Mouse (Mus musculus): Measurements from ENCODE around the gene Txndc5. TPM values are rescaled to one million over a fixed set of nuclear protein-coding genes. Genes with fewer than 3 reads are reported as not detected.

The Txndc5 gene
- polyA plus RNA-seq, 2 experiments, result 31.2 to 66.8 TPM

DNA sequence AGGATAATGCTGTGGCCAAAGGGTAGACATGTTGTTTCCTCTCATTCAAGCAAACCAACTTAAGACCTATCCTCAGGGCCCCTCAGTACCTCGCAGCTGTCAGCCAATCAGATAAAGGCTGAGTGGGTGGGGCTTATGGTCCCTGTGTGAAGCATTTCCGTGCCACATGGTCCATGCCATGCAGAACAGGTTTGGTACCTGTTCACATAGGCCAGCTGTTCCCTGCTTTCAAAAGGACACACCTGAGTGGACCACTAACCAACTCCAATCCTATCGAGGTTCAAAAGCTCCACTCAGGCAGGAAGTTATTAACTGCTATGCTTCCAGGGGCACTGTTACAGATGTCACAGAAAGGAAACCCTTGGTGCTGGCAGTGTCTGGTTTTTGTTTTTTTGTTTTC, 25.6 kb upstream of the Txndc5 start:
- Histone ChIP-seq H3K4me1 (replicated peaks; ENCODE audit: control insufficient read depth in 2 of 2, insufficient read depth in 2 of 2, low read length in 1 of 2) (peaks cover 0 to 2% of the 10 kb centered on the region in 2 experiments; a peak in 1 of 4 replicates), H3K27ac (no peak overlapping the region), H3K27me3 (ENCODE audit: control insufficient read depth, insufficient read depth, low read length) (no peaks in the 10 kb centered on the region), H3K4me2 (ENCODE audit: low read depth) (no peak overlapping the region), H3K36me3 (replicated peaks; ENCODE audit: control insufficient read depth, insufficient read depth, low read depth) (no peaks in the 10 kb centered on the region), H3K4me3 (ENCODE audit: insufficient read depth in 1 of 2, low read depth in 2 of 2, low read length in 2 of 2) (no peak overlapping the region), H3K9ac (replicated peaks) (no peak overlapping the region), H3K9me3 (ENCODE audit: control insufficient read depth, low read length) (no peaks in the 10 kb centered on the region)
- TF ChIP-seq CTCF (IDR thresholded peaks at IDR 0.05; ENCODE audit: low read depth) (no peak), EP300 (IDR thresholded peaks at IDR 0.05; ENCODE audit: low read depth) (no peak)
- no peak for ATAC-seq (ENCODE audit: insufficient read depth)
- no peak for DNase-seq (ENCODE audit: low read depth in 3 of 3, low spot score in 3 of 3)
- 36% methylated on average over 3 of the region's 3 CpGs for WGBS (ENCODE audit: insufficient replicate concordance)

DNA sequence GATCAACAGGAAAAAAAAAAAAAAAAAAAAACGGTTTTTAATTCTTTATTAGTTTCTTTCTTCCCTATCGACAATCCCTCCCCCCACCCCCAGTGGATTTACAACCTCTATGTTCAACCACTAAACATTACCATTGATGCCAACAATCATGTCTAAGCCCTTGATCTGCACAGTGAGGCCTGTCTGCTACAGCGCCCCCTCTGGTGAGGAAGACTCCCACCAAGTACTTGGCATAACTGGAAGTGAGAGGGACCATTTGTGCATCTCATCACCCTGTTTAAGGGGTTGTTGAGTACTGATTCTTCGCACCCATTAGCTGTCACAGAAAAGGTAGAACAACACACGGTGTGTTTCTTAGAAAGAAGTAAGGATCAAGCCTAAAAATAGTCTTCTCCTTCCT, 20.1 kb upstream of the Txndc5 start:
- H3K9me3 ChIP-seq (ENCODE audit: control insufficient read depth, low read length), result no peaks in the 10 kb centered on the region
- ATAC-seq (ENCODE audit: insufficient read depth) (no peak), DNase-seq (ENCODE audit: low read depth in 3 of 3, low spot score in 3 of 3) (no peak)
- H3K4me3 ChIP-seq (ENCODE audit: insufficient read depth in 1 of 2, low read depth in 2 of 2, low read length in 2 of 2), result no peak overlapping the region
- H3K36me3 ChIP-seq (replicated peaks; ENCODE audit: control insufficient read depth, insufficient read depth, low read depth), result no peaks in the 10 kb centered on the region
- H3K4me1 ChIP-seq (replicated peaks; ENCODE audit: control insufficient read depth in 2 of 2, insufficient read depth in 2 of 2, low read length in 1 of 2), result no peaks in the 10 kb centered on the region
- H3K9ac ChIP-seq (replicated peaks), result no peak overlapping the region
- no peak for TF ChIP-seq EP300 (IDR thresholded peaks at IDR 0.05; ENCODE audit: low read depth)
- TF ChIP-seq CTCF (IDR thresholded peaks at IDR 0.05; ENCODE audit: low read depth), result peak; percentile 33; the same call in 1 of the 2 replicates
- 60% methylated on average over 5 of the region's 5 CpGs for WGBS (ENCODE audit: insufficient replicate concordance)
- H3K27me3 ChIP-seq (ENCODE audit: control insufficient read depth, insufficient read depth, low read length), result no peaks in the 10 kb centered on the region
- no peak overlapping the region for H3K4me2 ChIP-seq (ENCODE audit: low read depth)
- no peak overlapping the region for H3K27ac ChIP-seq

DNA sequence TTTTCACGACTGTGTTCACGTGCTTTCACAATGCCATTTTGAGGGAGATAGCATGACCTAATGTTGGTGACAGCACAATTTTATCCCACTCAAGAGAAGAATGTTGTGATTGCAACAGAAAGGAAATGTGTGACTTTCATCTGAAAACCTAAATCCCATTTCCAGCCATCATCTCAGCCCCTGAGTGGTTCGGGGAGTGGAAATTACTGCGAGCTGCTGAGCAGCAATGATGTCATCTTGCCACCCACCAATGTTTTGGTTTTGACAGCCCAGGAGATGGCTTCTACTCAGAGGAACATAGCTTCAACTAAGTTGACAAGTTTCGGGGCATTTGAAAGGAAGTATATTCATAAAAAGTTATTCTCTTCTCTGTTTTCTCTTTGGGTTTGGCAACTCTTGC, 19.1 kb upstream of the Txndc5 start:
- no peak overlapping the region for H3K4me2 ChIP-seq (ENCODE audit: low read depth)
- H3K27me3 ChIP-seq (ENCODE audit: control insufficient read depth, insufficient read depth, low read length), result no peaks in the 10 kb centered on the region
- no peak for ATAC-seq (ENCODE audit: insufficient read depth)
- no peak for DNase-seq (ENCODE audit: low read depth in 3 of 3, low spot score in 3 of 3)
- H3K9ac ChIP-seq (replicated peaks), result no peak overlapping the region
- H3K27ac ChIP-seq, result no peak overlapping the region
- no peak for TF ChIP-seq CTCF (IDR thresholded peaks at IDR 0.05; ENCODE audit: low read depth)
- TF ChIP-seq EP300 (IDR thresholded peaks at IDR 0.05; ENCODE audit: low read depth), result no peak
- H3K4me3 ChIP-seq (ENCODE audit: insufficient read depth in 1 of 2, low read depth in 2 of 2, low read length in 2 of 2), result no peak overlapping the region
- no peaks in the 10 kb centered on the region for H3K36me3 ChIP-seq (replicated peaks; ENCODE audit: control insufficient read depth, insufficient read depth, low read depth)
- H3K9me3 ChIP-seq (ENCODE audit: control insufficient read depth, low read length), result no peaks in the 10 kb centered on the region
- no peaks in the 10 kb centered on the region for H3K4me1 ChIP-seq (replicated peaks; ENCODE audit: control insufficient read depth in 2 of 2, insufficient read depth in 2 of 2, low read length in 1 of 2)
- 64% methylated on average over 5 of the region's 5 CpGs for WGBS (ENCODE audit: insufficient replicate concordance)

DNA sequence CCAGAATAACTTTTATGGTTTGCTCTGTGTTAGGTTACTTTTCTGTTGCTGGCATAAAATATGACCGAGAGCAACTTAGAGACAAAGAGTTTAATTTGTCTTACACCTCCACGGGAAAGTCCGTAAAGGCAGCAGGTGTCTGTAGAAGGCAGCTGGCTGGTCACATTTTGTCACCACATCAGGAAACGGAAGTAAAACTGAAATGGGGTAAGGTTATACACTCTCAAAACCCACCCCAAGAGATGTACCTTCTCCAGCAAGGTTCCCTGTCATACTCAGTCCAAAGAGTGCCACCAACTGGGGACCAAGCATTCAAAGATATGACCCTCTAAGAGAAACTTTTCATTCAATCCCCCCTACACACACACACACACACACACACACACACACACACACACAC, 18.1 kb upstream of the Txndc5 start:
- Histone ChIP-seq H3K27ac (no peak overlapping the region), H3K36me3 (replicated peaks; ENCODE audit: control insufficient read depth, insufficient read depth, low read depth) (no peaks in the 10 kb centered on the region), H3K4me3 (ENCODE audit: insufficient read depth in 1 of 2, low read depth in 2 of 2, low read length in 2 of 2) (no peak overlapping the region), H3K4me2 (ENCODE audit: low read depth) (no peak overlapping the region), H3K27me3 (ENCODE audit: control insufficient read depth, insufficient read depth, low read length) (no peaks in the 10 kb centered on the region), H3K9ac (replicated peaks) (no peak overlapping the region), H3K4me1 (replicated peaks; ENCODE audit: control insufficient read depth in 2 of 2, insufficient read depth in 2 of 2, low read length in 1 of 2) (no peaks in the 10 kb centered on the region), H3K9me3 (ENCODE audit: control insufficient read depth, low read length) (no peaks in the 10 kb centered on the region)
- TF ChIP-seq CTCF (IDR thresholded peaks at IDR 0.05; ENCODE audit: low read depth) (no peak), EP300 (IDR thresholded peaks at IDR 0.05; ENCODE audit: low read depth) (no peak)
- no peak for DNase-seq (ENCODE audit: low read depth in 3 of 3, low spot score in 3 of 3)
- no peak for ATAC-seq (ENCODE audit: insufficient read depth)
- 59% methylated on average over 4 of the region's 4 CpGs for WGBS (ENCODE audit: insufficient replicate concordance)

DNA sequence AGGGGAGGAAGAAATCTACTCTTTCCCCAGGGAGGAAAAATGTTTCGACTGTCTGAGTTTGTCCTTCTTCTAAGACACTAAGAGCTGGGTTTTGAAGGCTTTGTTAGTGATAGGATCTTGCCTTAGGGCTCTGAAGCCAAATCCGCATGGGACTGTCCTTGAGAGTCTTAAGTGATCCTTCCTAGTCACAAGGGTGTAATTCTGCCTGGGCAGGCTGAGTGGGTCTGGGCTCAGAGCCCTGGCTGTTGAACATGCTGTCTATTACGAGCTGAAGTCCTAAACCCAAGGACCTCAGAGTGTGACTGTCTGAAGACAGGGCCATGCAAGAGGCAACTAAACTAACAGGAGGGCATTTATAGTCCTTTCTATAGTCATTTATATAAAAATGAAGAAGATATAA, 16.8 kb upstream of the Txndc5 start:
- DNase-seq (ENCODE audit: low read depth in 3 of 3, low spot score in 3 of 3) (no peak), ATAC-seq (ENCODE audit: insufficient read depth) (no peak)
- Histone ChIP-seq H3K36me3 (replicated peaks; ENCODE audit: control insufficient read depth, insufficient read depth, low read depth) (no peaks in the 10 kb centered on the region), H3K4me3 (ENCODE audit: insufficient read depth in 1 of 2, low read depth in 2 of 2, low read length in 2 of 2) (no peak overlapping the region), H3K27ac (no peak overlapping the region), H3K9ac (replicated peaks) (no peak overlapping the region), H3K4me2 (ENCODE audit: low read depth) (no peak overlapping the region), H3K27me3 (ENCODE audit: control insufficient read depth, insufficient read depth, low read length) (no peaks in the 10 kb centered on the region), H3K4me1 (replicated peaks; ENCODE audit: control insufficient read depth in 2 of 2, insufficient read depth in 2 of 2, low read length in 1 of 2) (no peaks in the 10 kb centered on the region), H3K9me3 (ENCODE audit: control insufficient read depth, low read length) (no peaks in the 10 kb centered on the region)
- TF ChIP-seq EP300 (IDR thresholded peaks at IDR 0.05; ENCODE audit: low read depth) (no peak), CTCF (IDR thresholded peaks at IDR 0.05; ENCODE audit: low read depth) (no peak)
- WGBS (ENCODE audit: insufficient replicate concordance), result 56% methylated on average over 3 of the region's 3 CpGs
